Mouse (Mus musculus) bone marrow macrophage, adult 2 months (primary cell): ENCODE measurements at regions not wholly inside any gene's neighbourhood (a gene's known extent, or its start where the extent isn't known, plus 50 kb on each side); places are given as distances from the start of the nearest gene placed in this dataset.

Experiments
- CTCF ChIP-seq: IDR thresholded peaks from 2 replicates; pipeline ENCODE4 v1.5.1; 2012; ENCODE audit warnings: low read depth, mild to moderate bottlenecking, low read length, moderate library complexity
- POLR2A ChIP-seq: IDR thresholded peaks from 2 replicates; pipeline ENCODE4 v1.6.1; 2012; ENCODE audit warnings: mild to moderate bottlenecking, low read depth, low read length, borderline replicate concordance

DNA sequence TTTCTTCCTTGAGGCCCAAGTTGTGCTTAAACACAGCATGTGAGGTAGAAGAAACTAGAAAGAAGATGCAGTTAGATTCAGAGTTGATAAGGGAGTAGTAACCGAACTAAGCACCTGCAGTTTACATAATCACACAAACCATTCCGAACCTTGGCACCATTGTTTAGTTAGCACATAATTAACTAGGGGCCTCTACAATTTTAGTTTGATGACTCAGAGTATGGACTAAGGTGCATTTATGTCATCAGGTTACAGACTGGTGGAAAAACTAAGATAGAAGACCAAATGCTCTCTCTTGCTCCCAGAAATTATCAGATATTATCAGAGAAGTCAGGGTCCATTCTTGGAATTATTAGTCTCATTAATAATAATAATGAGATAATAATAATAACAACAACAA lies 134.9 kb upstream of the Usp25 start:
- TF ChIP-seq CTCF (no peak), POLR2A (no peak)
